Mouse (Mus musculus) left cerebral cortex, postnatal 10 days (tissue): ENCODE measurements at regions not wholly inside any gene's neighbourhood (a gene's known extent, or its start where the extent isn't known, plus 50 kb on each side); places are given as distances from the start of the nearest gene placed in this dataset.

ENCODE experiments used
- DNase-seq, 2 experiments: peaks; one replicate each; pipeline ENCODE4 v3.0.0; 2021 to 2022; ENCODE audit warnings: low spot score in 2 of 2, mixed read lengths in 1 of 2; ENCODE audit errors: extremely low spot score in 1 of 2
- intact Hi-C: fragments of 180-260 bp; cut with DNase I; formaldehyde crosslinking; loops from one replicate; pipeline ENCODE4 v1.15.1; 2025

DNA sequence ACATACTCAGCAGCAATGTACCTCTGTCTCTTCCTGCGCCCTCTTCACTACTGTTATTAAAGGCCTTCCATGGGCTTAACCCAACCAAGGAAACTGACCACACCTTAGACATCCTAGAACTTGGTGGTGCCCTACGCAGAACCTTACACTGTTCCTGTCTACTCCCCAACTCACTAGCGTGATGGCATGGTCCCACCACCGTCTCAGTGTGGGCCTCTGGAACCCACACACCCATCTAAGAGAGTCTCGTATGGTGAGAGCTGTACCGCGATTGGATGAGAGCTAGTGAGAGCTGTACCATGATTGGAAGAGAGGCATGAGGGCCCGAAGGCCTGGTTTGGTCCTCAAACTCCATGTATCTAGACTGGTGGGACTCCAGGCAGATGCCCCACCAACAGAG lies 317.2 kb upstream of the Spred2 start:
- no peak for DNase-seq
- intact Hi-C loops: no loop called here

DNA sequence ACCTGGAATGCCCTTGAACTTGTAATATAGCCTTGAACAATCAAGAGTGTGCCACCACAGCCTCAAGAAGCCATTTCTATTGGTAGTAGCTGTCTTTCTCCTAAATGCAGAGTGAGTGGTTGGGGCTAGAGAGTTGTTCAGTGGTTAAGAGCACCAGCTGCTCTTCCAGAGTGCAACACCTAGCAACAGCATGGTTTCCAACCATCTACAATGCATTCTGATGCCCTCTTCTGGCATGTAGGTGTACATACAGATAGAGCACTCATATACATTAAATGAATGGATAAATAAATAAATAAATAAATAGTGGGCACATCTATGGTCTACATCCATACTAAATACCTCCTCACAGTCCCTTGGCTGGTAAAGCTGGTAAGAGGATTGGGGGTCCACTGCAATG lies 316.2 kb upstream of the Spred2 start:
- DNase-seq: no peak
- intact Hi-C loops: no loop called here

DNA sequence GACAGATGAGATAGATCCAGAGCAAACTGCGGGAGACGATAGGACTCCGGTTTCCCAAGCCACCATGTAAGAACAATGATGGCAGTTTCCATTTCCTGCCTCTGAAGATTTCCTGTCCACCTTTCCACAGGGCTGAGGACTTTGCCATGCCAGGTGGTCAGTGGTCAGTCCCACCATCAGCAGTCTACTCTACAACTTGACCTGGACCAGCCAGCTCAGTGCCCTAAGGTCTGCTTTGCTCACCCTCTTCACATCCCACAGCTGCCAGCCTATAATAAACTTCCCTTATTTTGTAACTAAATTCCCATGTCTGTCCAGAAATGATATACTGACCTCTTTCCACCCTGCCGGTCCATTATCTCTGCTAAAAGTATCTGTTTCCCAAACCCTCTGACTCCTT lies 315.7 kb upstream of the Spred2 start:
- DNase-seq: no peak
- intact Hi-C loops: no loop called here

DNA sequence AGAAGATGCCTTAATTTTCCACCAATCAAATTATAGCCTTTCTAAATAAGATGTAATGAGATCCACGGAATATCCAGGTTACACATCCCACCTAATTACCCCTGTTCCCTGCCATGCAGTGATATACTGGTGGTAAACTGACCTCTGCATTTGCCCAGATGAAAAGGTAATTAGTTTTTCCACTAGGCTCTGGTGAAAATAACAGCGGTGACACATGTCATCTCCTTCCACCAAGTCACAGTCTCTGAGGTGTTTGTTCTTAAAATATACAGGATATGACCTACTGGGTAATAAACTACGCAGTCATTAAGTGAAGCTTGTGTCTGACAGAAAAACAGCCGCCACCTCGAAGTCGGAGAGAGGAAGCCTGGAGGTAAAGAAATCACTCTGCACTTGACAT lies 313.6 kb upstream of the Spred2 start:
- intact Hi-C loops: no loop called here
- DNase-seq: no peak

DNA sequence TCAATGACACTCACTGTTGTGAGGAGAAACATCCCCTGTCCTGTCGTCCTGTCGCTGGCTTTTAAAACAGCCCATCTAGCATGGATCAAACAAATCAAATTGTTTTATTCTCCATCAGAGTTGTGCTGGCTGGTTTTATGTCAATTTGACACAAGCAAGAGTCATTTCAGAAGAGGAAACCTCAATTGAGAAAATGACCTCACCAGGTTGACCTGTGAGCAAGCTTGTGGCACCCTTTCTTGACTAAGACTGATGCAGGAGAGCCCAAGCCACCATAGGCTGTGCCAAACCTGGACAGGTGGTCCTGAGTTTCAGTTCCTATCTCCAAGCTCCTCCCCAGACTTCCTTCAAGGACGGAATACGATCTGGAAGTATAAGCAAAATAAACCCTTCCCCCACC lies 313.0 kb upstream of the Spred2 start:
- intact Hi-C loops: no loop called here
- DNase-seq: no peak

DNA sequence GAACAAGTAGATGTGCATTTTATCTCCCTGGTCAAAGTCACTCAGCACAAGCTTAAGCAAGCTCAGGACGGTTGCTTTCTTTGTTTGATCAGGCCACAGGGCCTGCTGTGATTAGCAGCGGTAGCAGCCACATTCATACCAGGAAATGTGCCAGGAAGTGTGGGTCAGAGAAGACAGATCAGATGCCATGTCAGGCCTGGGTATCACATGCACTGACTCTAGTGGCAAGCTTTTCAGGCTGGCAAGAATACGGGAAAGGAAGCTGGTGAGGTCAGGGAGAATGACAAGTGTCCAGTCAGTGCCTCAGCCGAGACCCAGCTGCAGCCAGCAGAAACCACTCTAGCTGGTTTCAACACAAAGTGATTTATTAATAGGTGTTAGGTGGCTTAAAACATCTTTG lies 307.7 kb upstream of the Spred2 start:
- DNase-seq: no peak
- intact Hi-C loops: no loop called here

DNA sequence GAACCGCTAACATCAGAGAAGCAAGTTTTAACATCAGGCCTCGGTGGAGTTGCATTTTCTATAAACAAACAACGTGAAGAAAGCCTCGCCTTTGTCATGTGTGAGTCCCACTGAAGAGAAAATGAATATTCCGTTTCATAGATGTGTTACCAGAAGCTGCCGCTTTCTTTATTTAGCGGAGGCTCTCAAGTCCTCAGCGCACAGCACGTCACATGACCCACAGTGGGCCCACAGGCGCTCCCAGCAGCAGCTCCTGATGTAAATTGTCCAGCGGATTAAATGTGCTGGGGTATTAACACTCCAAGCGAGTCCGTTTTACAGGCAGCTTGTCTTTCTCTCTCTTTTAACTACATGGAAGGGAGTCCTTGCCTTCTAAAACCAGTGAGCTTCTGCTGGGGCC lies 304.7 kb upstream of the Spred2 start:
- intact Hi-C loops: no loop called here

DNA sequence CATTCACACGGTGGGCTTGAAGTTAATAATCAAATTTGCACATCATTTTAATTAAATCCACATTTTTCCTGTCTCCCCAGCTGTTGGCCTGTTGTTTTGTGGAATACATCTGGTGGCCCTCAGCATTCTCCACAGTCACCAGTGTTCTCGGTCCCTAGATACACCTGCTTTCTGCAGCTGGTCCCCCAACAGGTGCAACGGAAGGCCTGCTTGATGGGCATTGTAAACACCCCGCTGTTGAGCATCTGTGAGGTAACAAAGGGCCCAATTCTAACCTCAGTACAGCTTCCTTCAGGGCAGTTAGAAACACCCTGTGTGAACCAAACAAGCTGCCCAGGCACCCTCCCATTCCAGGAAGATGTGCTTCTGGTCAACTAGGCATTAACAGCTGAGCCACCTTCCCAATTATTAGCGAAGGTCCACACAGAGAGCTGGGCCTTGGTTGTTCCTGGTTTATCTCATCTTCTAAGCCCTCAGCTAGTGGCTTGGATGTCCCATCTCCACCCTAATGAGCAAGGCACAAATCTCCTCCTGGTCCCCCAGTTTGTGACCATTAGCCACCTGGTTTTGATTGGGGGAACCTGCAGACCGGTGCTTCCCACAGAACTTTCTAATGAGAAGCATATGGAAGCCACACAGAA lies 293.0 kb upstream of the Spred2 start:
- DNase-seq: no peak
- intact Hi-C loops: no loop called here

More for the DNA sequence above, 304.7 kb upstream of the Spred2 start:
- no peak for DNase-seq

DNA sequence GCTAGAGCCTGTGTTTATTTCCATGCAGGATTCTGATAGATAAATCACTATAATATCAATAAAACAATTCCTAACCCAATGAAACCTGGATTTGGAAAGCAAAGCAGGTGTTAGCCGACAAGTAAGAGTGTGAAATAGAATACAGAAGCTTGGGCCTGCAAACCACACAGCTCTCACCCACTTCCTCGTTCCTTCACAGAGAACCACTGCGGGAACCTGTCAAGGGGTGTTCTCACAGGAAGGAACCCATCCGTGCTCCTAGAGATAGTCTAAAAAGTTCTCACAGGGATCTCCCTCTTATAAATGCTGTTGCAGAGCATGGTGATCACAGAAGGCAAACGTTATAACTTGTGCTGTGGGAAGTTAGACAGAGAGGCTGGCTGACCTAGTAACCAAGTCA lies 291.7 kb upstream of the Spred2 start:
- intact Hi-C loops: no loop called here
- no peak for DNase-seq

DNA sequence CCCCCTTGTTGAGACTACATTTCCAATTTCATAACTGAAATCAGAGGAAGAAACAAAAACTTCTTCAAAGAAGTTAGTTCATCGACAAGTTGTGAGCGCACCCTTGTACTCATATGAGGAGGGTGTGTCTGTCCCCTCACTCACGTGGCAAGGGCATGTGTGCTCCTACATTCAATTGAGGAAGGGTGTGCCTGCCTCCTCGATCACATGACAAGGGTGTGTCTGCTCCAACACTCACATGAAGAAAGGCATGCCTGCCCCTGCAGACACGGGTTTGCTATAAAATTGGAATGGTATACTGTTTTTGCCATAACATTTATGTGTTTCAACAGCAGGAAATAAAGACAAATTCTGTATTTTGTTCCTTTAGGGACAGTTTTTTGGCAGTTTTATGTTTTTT lies 290.6 kb upstream of the Spred2 start:
- no peak for DNase-seq
- intact Hi-C loops: no loop called here

DNA sequence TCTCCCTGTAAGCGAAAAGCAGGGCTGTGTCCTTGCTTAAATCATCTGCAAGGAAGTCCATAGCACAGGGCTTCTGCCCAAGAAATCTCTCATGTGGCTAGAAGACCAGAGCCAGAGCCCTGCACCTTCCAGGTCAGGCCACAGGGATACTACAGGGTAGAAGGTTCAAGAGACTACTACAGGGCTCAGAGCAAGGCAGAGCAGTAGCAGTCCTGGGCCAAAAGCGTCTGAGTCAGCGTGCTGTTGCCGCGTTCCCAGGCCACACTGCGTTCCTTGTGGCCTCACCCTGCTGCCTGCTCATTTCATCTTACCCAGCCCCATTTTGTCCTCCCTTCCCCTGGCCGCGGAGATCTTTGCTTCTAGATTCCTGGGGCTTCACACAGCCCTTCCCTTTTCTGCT lies 283.0 kb upstream of the Spred2 start:
- no peak for DNase-seq
- intact Hi-C loops: no loop called here

DNA sequence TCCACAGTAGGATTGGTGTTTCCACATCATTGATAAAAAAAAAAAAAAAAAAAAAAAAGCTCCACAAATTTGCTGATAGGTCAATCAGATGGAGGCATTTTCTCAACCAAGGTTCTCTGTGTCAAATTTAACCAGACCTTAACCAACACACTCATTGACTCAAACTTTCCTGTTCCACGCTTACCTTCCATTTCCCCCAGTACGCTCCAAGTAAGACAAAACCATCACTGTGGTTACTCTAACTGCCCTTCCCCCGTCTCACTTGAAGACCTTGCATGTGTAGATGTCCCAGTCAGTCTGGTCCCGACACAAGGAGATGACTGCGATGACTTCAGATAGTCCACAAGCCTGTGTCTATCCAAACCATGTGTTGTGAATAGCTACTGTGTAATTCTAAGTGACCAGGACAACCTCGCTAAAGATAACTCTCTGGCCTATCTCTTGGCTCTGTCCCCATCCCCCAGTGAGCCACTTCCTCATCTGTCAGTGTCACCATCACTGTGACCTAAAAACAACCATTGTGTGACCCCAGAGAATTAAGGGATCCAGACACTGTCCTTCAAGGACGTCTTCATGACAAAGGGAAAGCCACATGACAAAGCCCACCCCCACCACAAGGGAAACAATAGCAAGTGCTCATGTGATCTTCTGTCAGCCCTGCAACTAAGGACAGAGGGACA lies 279.9 kb upstream of the Spred2 start:
- intact Hi-C loops: no loop called here

DNA sequence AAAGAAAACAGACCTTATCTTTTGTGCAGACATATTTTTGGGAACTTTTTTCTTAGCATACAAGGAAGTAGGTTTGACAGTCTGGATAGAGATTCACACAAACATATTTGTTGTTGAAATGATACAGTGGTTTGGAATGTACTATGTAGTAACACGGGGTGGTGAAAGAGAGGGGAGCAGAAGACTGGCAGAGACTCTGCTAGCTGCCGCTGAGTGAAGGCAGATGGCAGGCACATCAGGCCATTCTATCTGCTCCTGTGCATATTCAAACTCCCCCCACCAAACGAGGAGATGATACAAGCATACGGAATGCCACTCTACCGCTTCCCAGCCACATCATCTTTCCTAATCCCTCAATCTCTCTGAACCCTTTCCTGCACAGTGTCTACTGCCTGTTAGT lies 279.1 kb upstream of the Spred2 start:
- intact Hi-C loops: no loop called here

More for the DNA sequence above, 279.9 kb upstream of the Spred2 start:
- DNase-seq: no peak

DNA sequence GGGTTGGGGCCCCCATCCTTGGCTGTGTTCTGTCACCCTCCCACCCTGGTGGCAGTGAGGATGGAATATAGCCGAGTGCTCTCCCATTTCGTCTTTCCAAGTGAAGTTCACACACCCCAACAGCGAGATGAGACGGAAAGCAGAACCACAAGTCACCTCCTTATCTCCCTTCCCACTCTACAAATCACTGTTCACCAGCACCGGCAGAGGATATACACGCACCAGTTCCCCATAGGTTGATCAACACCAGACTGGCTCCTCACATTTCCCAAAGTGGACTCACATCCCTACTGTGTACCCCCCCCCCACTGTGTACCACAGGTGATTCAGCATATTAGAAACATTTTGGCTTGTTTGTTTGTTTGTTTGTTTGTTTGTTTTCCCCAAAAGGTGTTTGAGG lies 272.7 kb upstream of the Spred2 start:
- DNase-seq: no peak
- intact Hi-C loops: no loop called here

More for the DNA sequence above, 279.1 kb upstream of the Spred2 start:
- DNase-seq: no peak

DNA sequence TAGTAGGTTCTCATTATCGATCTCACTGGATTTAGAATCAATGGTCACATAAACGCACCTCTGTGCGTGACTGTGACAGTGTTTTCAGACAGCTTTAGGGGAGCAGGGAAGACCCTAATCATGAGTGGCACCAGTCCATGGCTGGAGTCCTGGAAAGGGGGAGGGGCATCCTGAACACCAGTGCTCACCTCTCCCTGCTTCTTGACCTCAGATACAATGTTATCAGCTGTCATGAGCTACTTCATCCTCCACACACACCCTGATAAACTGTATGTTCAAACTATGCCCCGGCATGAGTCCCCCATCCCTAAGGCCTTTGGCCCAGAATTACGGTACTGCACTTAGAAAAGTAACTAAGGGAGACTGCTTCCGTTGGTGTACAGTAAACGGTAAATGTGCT lies 272.2 kb upstream of the Spred2 start:
- intact Hi-C loops: no loop called here

DNA sequence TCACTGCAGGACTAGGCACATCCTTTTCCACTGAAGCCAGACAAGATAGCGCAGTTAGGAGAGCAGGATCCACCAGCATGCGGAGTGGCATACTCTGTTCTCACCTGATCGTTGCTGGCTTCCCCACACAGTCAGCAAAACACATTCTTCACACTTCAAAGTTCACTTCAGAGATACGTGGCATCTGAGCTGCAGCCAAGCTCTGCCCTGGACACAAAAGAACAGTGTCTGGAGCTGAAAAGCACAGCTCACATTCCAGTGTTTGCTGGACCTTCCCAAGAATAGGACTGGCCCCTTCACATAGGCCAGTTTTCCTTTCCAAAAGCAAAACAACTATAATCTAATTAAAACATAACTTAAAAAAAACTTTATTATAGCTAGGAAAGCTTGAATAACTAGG lies 264.7 kb upstream of the Spred2 start:
- DNase-seq: no peak
- intact Hi-C loops: no loop called here

More for the DNA sequence above, 272.2 kb upstream of the Spred2 start:
- DNase-seq: no peak

DNA sequence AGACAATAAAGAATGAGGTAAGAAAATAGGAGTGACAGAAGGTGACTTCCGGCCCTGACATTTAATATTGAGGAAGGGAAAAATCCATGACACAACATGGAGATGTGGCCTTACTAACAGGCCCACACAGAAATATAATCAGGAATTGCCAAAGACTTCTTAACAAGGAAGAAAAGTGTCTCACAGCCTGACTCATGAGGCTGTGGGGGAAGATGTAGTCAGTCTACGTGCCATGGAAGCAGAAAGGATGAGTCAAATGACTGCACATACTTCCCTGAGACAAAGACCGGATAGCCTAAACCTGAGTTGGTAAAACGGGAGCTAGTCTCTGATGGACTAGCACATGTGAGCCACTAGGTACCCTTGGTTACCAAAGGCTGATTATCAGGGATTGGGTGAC lies 257.4 kb upstream of the Spred2 start:
- intact Hi-C loops: no loop called here
- DNase-seq: no peak

DNA sequence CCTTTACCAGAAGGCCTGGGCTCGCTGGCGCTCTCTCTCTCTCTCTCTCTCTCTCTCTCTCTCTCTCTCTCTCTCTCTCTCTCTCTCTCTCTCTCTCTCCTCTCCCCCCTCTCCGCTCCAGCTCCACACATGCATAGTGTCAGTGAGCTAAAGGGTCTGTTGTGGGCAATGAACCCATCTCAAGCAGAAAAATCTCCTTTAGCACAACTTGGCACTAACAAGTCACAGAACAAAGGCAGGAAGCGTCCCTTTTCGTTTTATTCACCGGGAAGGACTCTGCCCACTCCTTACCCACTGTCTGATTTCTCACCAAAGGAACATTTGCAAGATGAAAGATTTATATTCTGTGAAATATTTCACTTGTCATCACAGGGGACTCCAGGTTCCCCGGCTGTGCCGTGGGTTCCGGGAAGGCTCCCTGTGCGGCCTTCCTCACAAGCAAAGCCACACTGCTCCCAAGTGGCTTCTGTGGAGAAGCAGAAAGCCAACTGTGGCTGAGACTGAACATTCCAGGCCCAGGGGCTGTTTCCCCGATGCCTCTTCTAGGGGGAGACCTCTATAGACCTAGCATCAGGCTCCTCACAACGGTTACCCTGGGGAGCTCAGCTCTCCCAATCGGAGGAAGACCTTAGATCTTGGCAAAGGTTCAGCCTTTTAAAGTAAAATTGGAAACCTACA lies 253.2 kb upstream of the Spred2 start:
- intact Hi-C loops: loop anchor here (5.0 to 10.0 kb wide), 2 partner anchors 646 to 789 kb away; no protein-coding TSS in a partner anchor
- peak; percentile 6 to 42 for DNase-seq

DNA sequence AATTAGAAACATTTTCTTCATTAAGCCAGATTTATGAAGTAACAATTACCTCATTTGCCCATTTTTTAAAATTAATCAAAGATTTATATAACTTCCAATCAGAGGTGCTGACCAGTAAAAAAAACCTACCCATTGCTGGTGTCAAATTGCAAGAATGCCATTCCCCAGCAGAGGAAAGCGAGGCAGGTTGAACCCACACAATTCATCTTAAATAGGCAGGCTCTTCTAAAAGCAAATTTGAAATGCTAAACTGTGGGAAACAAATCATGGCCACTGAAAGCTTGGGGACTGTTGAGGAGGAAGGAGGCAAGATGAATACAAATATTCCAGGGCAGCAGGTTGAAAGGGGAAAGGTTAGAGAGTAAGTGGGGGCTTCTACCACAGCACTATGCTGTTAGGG lies 251.2 kb upstream of the Spred2 start:
- intact Hi-C loops: loop anchor here (5.0 to 10.0 kb wide), 2 partner anchors 648 to 791 kb away; no protein-coding TSS in a partner anchor
- no peak for DNase-seq

DNA sequence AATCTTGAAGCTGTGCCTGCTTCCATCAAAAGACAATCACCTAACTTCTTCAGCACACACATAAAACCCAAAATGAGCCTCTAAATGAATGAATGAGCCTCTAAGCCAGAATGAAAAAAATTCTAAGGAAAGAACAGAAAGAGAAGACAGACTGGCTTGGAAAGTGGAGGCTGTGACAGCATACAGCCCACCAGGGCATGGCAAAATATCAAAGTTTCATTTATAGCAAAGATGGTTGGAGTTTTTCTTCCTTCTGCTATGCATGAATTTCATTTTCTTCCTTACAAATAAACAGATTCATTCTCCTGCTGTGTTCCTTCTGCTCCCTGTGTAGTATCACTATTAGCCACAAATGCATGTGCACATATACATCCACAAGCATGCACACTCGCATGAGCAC lies 247.7 kb upstream of the Spred2 start:
- intact Hi-C loops: loop anchor here (10.0 kb wide), 1 partner anchor 652 kb away; no protein-coding TSS in a partner anchor

More for the DNA sequence above, 247.7 kb upstream of the Spred2 start:
- no peak for DNase-seq
